Mouse (Mus musculus): ENCODE data around the gene Abcc8. TPM values are rescaled to one million over a fixed set of nuclear protein-coding genes. Genes with fewer than 3 reads are reported as not detected.

The Abcc8 gene
- total and polyA plus RNA-seq, 3 experiments: not detected

DNA sequence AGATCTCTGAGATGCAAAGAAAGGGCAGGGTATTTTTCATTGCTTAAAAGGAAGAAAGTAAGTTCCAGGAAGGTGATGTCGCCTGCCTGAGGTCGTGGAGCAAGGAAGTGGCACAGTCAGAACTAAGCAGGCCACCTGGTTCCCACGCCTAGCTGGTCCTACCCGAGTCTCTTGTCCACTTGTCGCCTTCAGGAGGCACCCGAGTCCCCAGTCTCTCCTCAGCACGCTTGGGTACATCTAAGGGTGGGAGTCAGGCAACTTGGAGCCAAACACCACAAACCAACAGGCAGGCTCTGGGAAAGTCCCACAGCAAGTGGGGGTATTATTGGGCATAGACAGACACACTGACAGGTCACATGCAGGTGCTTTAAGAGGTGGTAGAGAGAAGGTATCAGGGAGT is 49.1 kb downstream of the Abcc8 start:
- Histone ChIP-seq H3K79me2 (replicated peaks; ENCODE audit: control insufficient read depth, extremely low read depth, insufficient read depth, poor library complexity, severe bottlenecking) (no peaks in the 10 kb centered on the region), H3K4me1 (ENCODE audit: control insufficient read depth in 1 of 2, insufficient read depth in 2 of 2) (no peaks in the 10 kb centered on the region), H3K27ac (ENCODE audit: insufficient read depth, low read depth) (no peak overlapping the region), H3K4me3 (replicated peaks in 1 of 3; ENCODE audit: low read depth in 2 of 3, low read length in 2 of 3, poor library complexity in 1 of 3) (no peak overlapping the region), H3K4me2 (ENCODE audit: insufficient read depth, low read depth, poor library complexity, severe bottlenecking) (no peak overlapping the region), H3K9ac (ENCODE audit: insufficient read depth, low read depth) (no peak overlapping the region), H3K36me3 (replicated peaks in 1 of 2; ENCODE audit: control insufficient read depth in 1 of 2, insufficient read depth in 1 of 2, low read length in 1 of 2) (no peaks in the 10 kb centered on the region), H3K9me3 (replicated peaks; ENCODE audit: low read length) (no peaks in the 10 kb centered on the region), H3K27me3 (replicated peaks) (peaks cover 85% of the 10 kb centered on the region)
- no peak for DNase-seq (ENCODE audit: extremely low read depth)
- no peak for TF ChIP-seq CHD2 (IDR thresholded peaks at IDR 0.05; ENCODE audit: low read length)
- no peak for TF ChIP-seq USF1 (IDR thresholded peaks at IDR 0.05; ENCODE audit: low read depth, low read length)
- no peak for TF ChIP-seq MAZ (IDR thresholded peaks at IDR 0.05; ENCODE audit: low read depth, low read length)
- no peak for TF ChIP-seq ZNF384 (IDR thresholded peaks at IDR 0.05; ENCODE audit: low read depth, low read length)
- TF ChIP-seq MXI1 (IDR thresholded peaks at IDR 0.05; ENCODE audit: low read depth, low read length): no peak
- TF ChIP-seq MAX (IDR thresholded peaks at IDR 0.05; ENCODE audit: low read length): no peak
- TF ChIP-seq NRF1 (IDR thresholded peaks at IDR 0.05; ENCODE audit: low read depth, low read length): no peak
- no peak for TF ChIP-seq CHD1 (IDR thresholded peaks at IDR 0.05; ENCODE audit: low read depth, low read length)
- TF ChIP-seq PAX5 (IDR thresholded peaks at IDR 0.05; ENCODE audit: low read length): no peak
- TF ChIP-seq MEF2A (IDR thresholded peaks at IDR 0.05; ENCODE audit: borderline replicate concordance, low read depth, low read length): no peak
- TF ChIP-seq ETS1 (conservative IDR thresholded peaks at IDR 0.05; ENCODE audit: low read depth, low read length): no peak
- TF ChIP-seq ZKSCAN1 (IDR thresholded peaks at IDR 0.05; ENCODE audit: borderline replicate concordance, low read depth, low read length): no peak
- TF ChIP-seq UBTF (IDR thresholded peaks at IDR 0.05; ENCODE audit: low read depth, low read length): no peak
- no peak for TF ChIP-seq ELF1 (IDR thresholded peaks at IDR 0.05; ENCODE audit: low read depth, low read length)
- in situ Hi-C loops (cut with MboI; ENCODE audit: low pct_ligation_motif_present, low pct_unique_long_range_greater_than_20kb, low sequenced_read_pairs) (no loop called here), dilution Hi-C loops (cut with MboI; ENCODE audit: extremely low pct_ligation_motif_present, extremely low pct_unique_long_range_greater_than_20kb, low sequenced_read_pairs) (no loop called here)

DNA sequence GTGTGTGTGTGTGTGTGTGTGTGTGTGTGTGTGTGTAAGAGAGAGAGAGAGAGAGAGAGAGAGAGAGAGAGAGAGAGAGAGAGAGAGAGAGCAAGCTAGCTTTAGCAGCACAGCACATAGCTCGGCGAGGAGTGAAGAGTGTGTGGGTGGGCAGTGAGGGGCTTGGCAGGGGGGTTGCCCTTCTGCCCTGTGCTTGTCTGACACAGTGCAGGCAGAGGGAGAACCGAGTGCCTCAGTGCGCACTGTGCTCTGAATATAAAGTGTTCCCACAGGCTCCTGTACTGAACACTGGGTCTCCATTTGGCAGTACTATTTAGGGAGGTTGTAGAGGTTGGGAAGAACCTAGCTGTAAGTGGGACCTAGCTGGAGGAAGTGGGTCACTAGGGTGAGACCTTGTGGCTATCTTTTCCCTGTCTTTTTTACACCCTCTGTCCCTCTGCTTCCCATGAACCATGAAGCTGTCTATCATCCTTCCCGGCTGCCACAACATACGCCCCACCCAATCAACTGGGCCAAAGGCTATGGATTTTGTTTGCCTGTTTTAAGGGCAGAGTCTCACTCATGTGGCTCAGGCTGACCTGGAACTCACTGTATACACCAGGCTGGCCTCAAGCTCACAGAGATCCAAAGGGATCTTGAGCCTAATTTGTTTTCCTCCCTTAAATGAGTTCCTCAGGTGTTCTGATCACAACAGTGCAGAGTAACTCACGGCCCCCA is 50.2 kb downstream of the Abcc8 start:
- H3K27me3 ChIP-seq (replicated peaks): peaks cover 88% of the 10 kb centered on the region
- TF ChIP-seq SIN3A (IDR thresholded peaks at IDR 0.05; ENCODE audit: low read length): no peak
- no peak for TF ChIP-seq USF1 (IDR thresholded peaks at IDR 0.05; ENCODE audit: low read depth, low read length)
- no peak for TF ChIP-seq ZMIZ1 (IDR thresholded peaks at IDR 0.05; ENCODE audit: low read depth, low read length)
- no peak for TF ChIP-seq CTCF (conservative IDR thresholded peaks at IDR 0.05 in 1 of 2, IDR thresholded peaks at IDR 0.05 in 1 of 2; ENCODE audit: low read depth in 2 of 2, low read length in 2 of 2)
- no peak for TF ChIP-seq RAD21 (IDR thresholded peaks at IDR 0.05; ENCODE audit: low read depth, low read length)
- TF ChIP-seq JUND (conservative IDR thresholded peaks at IDR 0.05; ENCODE audit: low read depth, low read length): no peak
- no peak for TF ChIP-seq TCF12 (IDR thresholded peaks at IDR 0.05; ENCODE audit: low read depth, low read length)
- TF ChIP-seq IRF4 (IDR thresholded peaks at IDR 0.05; ENCODE audit: low read depth, low read length): no peak
- TF ChIP-seq MAFK (IDR thresholded peaks at IDR 0.05; ENCODE audit: insufficient replicate concordance, low read length): no peak
- TF ChIP-seq ZKSCAN1 (IDR thresholded peaks at IDR 0.05; ENCODE audit: borderline replicate concordance, low read depth, low read length): no peak
- TF ChIP-seq MAX (IDR thresholded peaks at IDR 0.05; ENCODE audit: low read length): no peak
- TF ChIP-seq ETS1 (conservative IDR thresholded peaks at IDR 0.05; ENCODE audit: low read depth, low read length): no peak
- TF ChIP-seq POLR2A (IDR thresholded peaks at IDR 0.05; ENCODE audit: low read depth, low read length): no peak
- TF ChIP-seq NELFE (IDR thresholded peaks at IDR 0.05; ENCODE audit: low read depth, low read length): no peak
- no peak for TF ChIP-seq KAT2A (IDR thresholded peaks at IDR 0.05; ENCODE audit: insufficient replicate concordance, low read length)
- no peak for TF ChIP-seq SMC3 (IDR thresholded peaks at IDR 0.05; ENCODE audit: low read depth, low read length)
- no peak for TF ChIP-seq CHD1 (IDR thresholded peaks at IDR 0.05; ENCODE audit: low read depth, low read length)
- in situ Hi-C loops (cut with MboI; ENCODE audit: low pct_ligation_motif_present, low pct_unique_long_range_greater_than_20kb, low sequenced_read_pairs): no loop called here
- no peak overlapping the region for H3K4me2 ChIP-seq (ENCODE audit: insufficient read depth, low read depth, poor library complexity, severe bottlenecking)
- no peak overlapping the region for H3K4me3 ChIP-seq (replicated peaks in 1 of 3; ENCODE audit: low read depth in 2 of 3, low read length in 2 of 3, poor library complexity in 1 of 3)
- no peak for DNase-seq (ENCODE audit: extremely low read depth)
- no peak overlapping the region for H3K27ac ChIP-seq (ENCODE audit: insufficient read depth, low read depth)
- no peaks in the 10 kb centered on the region for H3K4me1 ChIP-seq (ENCODE audit: control insufficient read depth in 1 of 2, insufficient read depth in 2 of 2)
- dilution Hi-C loops (cut with MboI; ENCODE audit: extremely low pct_ligation_motif_present, extremely low pct_unique_long_range_greater_than_20kb, low sequenced_read_pairs): no loop called here
- no peaks in the 10 kb centered on the region for H3K9me3 ChIP-seq (replicated peaks; ENCODE audit: low read length)
- no peaks in the 10 kb centered on the region for H3K79me2 ChIP-seq (replicated peaks; ENCODE audit: control insufficient read depth, extremely low read depth, insufficient read depth, poor library complexity, severe bottlenecking)
- H3K9ac ChIP-seq (ENCODE audit: insufficient read depth, low read depth): no peak overlapping the region
- no peaks in the 10 kb centered on the region for H3K36me3 ChIP-seq (replicated peaks in 1 of 2; ENCODE audit: control insufficient read depth in 1 of 2, insufficient read depth in 1 of 2, low read length in 1 of 2)

Measured in CH12.LX (cell line).